Mouse (Mus musculus) telencephalon, adult 2 months (tissue): ENCODE measurements around the gene Gm37240.

ENCODE experiments used
- DNase-seq: peaks from one replicate; pipeline ENCODE4 v3.0.0-alpha.2; 2011; ENCODE audit warnings: low read depth, low spot score

The Gm37240 gene

DNA sequence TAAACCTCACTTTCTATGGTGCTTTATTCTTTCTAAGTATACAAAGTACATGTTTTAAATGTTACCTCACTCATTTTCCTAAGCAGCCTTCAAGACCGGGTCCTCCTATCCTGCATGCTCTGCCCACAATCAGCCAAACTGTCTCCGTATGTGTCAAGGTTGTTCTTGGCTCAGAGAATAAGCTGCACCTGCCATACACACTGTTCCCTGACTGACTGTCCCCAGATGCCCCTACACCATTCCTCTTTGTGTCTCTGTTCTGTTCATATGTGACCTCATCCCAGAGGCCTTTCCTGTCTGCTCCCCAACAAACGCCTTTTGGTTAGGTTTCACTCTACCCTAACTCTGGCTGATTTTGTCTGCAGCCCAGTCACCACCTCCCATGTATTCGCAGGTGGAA is 60.0 kb downstream of the Gm37240 start:
- no peak for DNase-seq

DNA sequence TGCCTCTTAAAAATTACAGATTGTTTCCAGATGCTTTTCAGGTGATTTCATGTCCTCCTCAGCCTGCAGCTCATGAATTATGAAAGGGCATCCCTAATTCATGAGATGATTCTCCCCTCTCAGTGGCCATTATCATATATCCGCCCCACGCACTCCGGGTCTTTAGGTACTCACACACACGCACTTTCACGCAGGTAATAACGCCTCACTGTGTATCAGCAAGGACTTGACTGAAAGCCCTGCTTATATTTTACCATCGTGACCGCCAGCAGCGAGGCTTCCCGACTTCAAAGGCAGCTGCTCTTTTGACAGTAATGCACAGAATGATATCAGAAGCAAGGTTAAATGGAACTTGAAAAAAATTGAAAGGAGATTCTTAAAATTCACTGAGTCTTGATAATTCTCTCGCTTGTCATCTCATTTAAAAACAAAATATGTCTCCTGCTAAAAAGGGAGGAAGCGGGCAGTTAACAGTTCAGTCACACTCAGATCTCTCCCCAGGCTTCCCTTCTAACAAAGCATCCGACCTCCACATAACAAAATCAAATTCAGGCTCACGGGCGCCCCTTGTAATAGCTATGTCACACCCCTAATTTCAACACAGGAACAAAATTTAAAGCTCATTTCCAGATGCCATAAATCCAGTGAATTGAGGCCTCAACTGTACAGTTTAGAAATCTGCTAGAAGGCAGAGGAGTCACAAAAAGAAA is 66.3 kb downstream of the Gm37240 start:
- no peak for DNase-seq

DNA sequence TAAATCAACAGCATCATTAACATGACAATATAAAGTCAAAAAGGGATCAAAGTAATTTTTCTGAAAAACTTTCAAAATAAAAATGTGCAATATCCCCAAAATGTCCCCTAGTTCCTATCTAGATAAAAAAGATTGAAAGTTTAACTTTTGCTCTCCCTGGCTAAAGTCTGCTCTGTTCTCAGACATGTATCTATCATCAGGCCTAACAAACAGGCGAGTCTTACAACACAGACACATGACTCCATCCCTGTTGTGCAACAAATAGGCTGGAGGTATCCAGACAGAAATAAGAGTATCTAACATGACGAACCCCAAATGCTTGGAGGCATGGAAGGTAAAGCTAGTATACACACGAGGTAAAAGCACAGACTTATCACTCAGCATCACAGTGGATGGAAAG is 68.0 kb downstream of the Gm37240 start:
- DNase-seq, result no peak

DNA sequence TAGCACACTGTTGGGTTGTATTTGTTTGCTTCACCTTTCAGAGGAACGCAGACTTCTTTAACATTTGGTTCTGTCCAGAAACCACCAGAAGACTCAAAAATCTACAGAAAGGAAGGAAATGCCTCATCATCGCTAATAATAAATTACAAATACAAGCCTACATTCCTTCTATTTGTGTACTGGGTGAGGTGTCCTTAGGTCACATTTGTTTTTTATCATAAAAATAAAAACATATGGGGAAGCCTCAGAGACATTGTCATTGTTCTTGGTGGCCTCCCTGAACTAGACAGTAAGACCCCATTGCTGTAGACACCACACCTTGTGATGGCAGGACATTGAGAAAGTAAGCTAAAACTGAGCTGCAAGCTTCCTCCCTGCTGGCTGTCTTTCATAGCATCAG is 70.1 kb downstream of the Gm37240 start, which contains the start of gene Fam160a1:
Gene Fam160a1, minus strand, starts transcription at position 101 of the 400 bp plus-strand sequence.
- no peak for DNase-seq

DNA sequence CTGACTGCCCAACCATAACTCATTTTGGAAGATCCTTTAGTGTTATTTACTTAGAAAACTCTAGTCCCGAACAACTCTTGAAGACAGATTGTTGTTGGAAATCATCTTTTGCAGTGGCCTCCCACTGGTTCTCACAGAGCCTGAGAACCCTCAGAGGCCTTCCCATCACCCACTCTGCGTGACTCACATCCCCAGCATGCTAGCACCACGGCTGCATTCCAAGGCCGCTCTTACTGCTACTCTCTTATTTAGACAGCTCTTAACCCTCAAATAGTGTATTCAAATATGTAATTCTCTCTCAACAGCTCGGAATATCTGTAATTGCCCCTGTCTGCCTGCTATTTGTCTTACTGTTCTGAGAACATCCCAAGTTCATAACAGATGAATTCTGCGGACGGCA is 73.1 kb downstream of the Gm37240 start:
- peak; percentile 46 for DNase-seq

DNA sequence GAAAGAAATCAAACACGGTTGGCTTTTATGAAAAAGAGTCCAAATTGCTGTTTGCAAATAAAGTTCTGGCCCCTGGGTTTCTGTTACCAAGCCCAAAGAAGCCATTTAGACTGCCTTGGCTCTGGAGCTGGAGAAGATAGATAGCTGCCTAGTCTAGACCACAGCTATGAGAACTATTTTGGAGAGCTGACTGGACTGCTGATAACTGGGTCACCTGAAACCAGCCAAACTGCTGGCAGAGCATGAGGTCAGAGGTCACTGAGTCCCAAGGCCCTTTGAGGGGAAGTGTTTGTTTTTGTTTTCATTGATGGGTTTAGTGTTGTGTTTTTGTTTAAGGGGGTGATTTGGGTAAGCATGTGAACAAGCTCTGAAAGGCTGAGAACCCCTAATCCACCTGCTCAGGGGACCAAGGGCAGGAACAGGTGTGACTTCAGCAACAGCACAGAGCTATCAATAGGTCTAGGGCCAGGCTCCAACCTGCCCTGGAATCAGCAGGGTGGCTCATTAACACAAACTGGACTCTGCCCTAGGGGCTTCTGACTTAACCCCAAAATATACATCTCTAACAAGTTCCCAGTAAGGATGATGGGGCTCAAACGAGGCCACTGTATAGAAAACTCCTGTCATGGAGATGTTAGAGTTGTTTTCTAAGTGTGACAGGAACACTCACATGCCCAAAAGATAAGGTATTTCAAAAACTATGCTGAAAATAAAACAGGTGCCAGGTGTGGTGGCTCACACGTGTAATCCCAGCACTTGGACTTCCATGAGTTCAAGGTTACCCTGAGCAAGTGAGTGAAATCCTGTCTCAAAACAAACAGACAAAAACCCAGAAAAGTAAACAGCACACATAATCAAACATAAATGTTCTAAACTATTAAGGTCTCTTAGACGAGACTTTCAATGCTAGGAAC is 74.0 kb downstream of the Gm37240 start:
- no peak for DNase-seq

DNA sequence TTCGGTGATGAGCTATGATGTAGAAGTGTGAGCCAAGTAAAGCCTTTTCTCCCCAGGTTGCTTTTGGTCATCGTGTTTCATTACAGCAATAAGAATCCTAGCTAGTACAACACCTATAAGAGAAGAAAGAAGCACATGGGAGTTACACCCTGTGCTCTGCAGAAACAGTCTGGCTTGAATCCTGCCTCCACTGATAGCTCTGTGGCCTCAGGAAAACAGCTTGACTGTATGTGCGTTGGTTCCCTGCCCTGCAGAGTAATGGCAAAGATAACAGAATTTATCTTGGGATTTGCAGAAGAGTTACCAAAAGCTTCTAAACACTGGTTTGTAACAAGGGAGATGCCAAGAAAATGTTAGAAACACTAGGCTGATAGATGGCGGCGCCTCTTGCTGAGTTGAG is 75.3 kb downstream of the Gm37240 start:
- no peak for DNase-seq

DNA sequence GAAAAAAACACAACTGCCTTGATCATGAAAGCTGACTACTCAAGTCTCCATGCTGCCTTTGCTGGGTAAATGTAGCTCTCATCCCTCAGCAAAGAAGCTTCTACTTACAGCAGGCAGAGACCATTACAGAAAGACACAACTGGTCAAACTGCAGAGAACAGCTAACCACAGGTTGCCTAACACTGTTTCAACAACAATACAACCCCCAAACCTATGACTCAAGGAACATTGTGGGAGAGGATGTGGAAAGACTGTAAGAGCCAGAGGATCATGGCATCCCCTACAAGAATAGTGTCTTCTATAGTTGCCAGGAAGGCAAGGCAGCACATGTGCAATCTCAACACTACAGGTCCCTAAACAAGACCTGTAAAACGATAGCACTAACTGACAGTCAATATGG is 94.2 kb downstream of the Gm37240 start:
- DNase-seq, result no peak

DNA sequence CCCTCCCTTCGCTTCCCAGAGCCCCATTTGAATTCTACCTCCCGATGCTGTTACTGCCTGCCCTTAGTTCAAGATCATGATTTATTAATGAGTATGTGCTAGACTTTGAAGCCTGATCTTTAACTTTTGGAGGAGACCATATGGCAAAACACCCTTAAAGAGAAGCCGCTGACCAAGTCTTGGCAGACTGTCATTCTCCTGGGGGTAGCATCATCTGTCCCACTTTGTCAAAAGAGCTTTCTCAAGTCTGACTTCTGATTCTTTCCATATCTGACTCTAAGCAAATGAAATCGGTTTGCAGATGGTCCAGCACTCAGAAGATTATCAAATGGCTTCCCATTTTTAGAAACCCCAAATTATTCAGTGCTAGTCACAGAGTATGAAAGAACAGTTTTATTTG is 97.6 kb downstream of the Gm37240 start:
- no peak for DNase-seq

DNA sequence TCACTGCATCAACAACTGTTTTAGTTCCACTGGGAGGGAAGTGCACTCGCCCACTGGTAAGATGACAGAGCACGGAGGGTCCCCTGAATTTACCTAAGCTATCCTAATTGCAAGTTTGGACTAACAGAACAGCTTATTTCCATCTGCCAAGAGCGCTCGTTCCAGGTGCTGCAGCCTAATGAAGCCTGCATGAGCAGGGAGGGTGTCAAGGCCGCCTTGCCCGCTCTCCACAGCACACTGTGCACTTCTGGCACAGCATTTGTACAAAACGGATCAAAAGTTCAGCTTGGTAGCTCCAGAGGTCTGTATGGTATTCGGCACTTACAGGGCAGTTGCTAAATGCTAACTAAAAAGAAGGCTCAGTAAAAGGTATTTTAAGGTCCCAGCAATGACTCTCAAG is 100.8 kb downstream of the Gm37240 start:
- DNase-seq, result no peak

DNA sequence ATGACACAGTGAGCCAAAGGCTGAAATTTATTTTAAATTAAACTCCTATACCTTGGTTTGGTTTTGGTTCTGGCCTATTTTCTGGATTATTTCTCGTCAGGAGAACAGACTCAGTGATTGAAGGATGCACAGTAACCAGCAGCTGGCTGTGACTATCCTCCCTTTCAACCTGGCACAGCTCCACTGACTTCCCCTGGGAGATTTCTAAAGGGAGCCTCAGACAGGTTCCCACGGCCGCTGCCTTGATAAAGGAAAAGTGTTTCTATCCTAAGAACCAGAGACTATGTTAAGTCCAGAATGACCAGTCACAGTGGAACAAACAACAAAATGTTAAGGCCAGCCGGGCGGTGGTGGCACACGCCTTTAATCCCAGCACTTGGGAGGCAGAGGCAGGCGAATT is 106.4 kb downstream of the Gm37240 start:
- DNase-seq, result no peak

DNA sequence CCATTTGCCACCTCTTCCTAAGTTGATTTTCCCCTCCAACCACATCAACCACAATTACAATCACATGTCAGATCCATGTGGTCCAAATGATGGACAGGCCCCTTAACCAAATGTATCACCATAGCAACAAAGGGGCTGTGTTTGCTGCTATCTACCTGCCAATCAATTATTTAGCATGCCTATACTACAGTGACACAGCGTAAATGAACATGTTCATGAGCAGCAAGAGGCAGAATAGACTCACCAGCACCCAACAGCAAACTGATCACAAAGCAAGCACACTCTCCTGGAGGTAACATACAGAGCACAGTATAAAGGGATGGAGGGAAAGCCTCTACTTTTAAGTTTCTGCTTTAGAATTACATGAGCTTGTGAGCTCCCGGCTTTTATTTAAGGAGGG is 107.0 kb downstream of the Gm37240 start:
- no peak for DNase-seq

DNA sequence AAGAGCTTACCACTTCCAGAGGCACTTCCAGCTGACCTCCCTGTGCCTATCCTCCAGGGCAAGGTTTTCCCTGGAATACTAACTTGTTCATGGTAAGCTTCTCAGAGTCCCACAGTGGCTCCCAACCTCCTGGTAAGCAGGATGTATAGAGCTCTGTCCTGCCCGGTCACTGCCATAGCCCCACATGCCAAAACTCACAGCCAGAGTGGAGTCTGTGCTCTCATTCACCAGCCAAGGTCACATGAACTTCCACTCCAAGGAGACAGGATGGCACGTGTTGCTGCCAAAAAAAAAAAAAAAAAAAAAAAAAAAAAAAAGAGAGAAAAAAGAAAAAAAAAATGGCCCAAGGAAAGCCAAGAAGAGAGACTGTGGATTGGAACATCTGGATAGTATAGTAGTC is 109.5 kb downstream of the Gm37240 start:
- DNase-seq, result no peak

DNA sequence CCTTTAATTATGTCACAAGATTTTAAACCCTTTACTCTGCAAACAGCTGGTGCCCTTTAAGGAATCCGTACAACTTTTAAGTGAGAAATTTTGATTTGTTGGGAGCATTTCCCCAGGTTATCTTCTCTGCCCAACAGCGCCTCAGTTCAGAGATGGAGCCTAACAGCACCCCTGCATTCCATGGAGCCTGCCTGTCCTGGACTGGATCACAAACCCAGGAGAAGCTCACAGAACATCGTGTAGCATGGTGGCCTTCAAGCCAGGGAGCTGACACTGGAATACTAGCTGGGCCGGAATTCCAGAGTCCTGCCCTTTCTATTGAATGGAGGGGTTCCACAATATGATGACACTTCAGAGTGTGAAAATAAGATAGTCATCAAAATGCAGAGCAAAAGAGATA is 110.0 kb downstream of the Gm37240 start:
- no peak for DNase-seq

DNA sequence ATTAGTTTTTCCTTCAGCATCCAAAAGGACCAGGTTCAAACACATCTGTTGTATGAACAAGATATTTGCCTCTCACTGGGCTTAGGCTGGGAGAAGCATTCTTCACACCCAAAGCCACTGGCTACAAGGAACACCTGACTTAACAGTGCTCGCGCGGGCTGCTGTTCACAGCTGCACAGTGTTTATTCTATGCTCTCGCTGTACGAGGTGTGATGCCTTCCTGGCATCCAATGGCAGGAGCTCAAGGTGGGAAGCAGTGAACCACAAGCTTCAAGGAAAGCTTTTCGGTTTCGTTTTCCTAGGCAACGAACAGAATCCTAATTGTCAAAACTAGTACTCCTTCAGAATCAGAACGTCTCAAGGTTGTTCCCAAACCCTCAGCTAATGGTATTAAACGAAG is 110.6 kb downstream of the Gm37240 start:
- DNase-seq, result no peak

DNA sequence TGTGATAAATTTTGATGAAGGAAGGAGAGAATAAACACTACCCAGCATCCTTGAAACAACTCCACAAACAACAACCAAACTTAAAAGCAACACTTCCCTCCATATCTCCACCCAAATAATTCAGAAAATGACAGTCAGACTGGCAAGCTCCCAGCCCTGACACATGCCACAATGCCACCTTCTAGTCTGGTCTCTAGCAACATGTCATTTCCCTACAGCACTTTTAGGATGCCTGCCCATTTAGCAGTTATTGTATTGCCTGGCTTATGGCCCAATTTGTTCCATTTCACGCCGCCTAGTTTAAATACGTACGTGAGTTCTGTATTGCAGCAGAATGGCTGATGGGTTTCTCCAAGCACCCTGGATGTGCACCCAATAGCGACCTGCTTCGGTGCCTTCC is 111.2 kb downstream of the Gm37240 start:
- DNase-seq, result no peak

DNA sequence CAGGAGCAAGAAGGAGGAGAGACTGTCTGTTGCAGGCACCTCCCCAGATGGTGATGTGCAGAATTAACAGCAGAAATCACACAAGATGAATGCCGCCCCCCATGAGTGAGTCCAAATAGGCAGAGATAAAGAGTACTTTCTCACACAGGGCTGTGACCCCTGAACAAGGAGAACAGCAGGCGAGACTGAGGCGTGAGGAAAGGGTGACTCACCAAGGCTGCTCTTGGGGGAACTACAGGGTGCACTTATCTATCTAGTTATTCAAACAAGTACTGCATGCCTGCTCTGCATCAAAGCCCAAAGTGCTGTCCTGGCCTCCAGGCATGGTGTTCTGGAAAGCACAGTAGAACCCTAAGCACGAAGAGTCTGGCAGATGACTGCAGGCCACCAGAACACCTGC is 113.4 kb downstream of the Gm37240 start:
- DNase-seq, result no peak

DNA sequence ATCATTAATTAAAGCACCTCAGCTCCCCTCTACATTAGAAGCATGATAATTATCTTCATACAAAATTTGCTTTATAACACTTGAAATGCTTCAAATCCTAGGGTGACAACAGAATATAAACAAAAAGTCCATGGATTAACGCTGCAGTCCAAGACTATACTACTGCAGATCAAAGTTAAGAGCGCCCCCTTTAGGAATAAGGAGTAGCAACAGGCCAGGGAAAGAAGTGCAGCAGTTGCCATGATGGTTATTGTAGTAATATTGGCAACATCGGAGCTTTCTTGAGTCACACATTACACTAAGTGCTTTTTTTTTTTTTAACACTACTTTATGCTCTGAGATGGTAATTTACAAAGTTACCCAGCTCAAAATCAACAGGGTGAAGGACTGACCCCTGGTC is 113.9 kb downstream of the Gm37240 start:
- no peak for DNase-seq

DNA sequence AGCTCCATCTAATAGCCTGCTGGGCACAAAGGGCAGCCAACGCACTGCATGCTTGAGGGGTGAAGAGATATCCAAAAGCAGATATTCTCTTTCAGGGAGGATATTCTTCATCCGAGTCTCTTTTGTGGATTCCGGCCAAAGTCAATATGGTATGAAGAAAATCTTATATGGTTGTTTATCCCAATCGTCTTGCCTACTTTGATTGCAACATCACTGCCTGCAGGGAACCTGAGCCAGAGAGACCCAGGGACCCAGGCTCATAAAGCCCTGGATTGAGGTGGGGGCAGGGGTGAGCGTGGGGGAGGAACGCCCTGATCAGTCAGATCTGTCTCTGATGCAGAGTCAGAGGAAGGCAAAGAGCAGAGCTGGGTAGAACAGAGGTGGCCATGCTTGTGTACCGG is 122.4 kb downstream of the Gm37240 start:
- DNase-seq, result no peak

DNA sequence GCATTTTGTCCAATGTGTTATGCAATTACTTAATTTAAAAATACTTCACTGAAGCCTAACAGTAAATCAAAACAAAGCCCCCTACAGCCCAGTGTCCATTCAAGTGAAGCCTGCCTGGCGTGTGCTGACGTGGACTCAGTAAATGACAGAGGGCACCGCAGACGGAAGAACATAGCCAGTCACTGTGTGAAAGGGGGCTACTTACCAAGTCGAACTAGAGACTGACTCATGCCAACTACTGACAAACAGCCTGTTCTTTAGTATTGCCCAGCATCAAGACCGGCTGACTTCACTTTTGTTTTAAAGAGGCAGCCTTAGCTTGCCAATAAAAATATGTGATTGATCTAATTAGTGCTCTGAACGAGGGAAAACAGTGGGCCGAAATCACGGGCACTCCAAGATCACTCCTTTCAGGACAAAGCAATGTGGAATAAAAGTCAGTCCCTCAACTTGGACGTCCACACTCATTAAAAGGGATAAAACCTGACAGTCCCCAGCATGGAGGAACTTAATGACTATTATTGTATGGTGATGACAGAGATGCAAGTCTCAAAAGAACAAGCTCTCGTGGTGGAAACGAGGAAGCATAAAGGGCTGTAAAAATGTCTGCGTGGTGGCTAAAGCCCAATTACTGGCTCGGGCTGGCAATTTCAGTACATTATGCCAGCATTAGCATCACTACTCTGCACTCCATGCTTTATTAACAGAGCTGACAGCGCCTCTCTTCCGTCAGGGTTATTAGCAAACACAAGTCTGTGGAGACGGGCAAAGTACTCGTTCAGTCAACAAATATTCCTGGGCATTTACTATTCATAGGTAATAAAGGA is 123.1 kb downstream of the Gm37240 start:
- DNase-seq, result no peak

DNA sequence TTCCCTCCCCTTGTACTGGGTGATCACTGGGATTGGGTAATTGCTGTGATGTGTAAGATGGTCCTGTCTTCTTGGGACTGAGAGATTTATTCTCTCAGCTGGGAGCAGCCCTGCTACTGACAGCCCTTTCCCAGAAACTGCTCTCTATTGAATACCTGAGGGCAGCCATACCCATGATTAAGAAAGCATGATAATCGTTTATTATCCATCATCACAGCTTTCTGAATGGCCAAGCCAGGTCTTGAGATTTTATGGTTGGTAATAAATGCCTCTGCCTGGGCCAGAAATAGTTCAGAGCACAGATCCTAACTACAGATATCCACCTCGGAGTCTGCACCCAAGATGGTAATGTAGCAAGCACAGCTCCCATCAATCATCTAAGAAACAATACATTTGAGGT is 129.4 kb downstream of the Gm37240 start:
- no peak for DNase-seq

DNA sequence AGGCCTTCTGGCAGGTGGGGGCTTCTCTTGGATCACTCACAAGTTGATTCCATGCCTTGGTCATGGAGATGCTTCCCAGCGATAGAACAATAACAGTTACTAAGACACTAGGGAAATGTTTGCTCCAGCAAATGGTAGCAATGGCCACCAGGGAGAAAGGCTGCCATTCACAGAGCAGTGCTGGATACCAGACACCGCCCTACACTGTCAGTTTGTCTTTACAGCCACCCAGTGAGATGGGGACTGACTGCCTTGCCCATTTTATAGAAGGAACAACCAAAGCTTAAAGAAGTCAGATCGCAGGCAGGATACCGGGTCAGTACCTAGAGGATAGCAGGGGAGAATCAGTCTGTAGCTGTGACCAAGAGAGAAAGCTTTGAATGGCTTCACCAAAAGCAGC is 129.9 kb downstream of the Gm37240 start:
- DNase-seq, result no peak
